Mouse (Mus musculus) embryonic facial prominence, embryonic 14.5 days (tissue): ENCODE results near the gene Tns1. TPM values are rescaled to one million over a fixed set of nuclear protein-coding genes. Genes with fewer than 3 reads are reported as not detected.

Source experiments
- ATAC-seq: fragments of 200-750 bp; cut with Nextera tagmentation; 2 replicates; pipeline ENCODE4 v1.8.0; 2017; ENCODE audit warnings: low read depth, moderate number of reproducible peaks, moderate TSS enrichment
- DNase-seq: peaks from one replicate; pipeline ENCODE4 v3.0.0-alpha.2; 2015; ENCODE audit warnings: low spot score
- H3K27ac ChIP-seq: fragments of 300-500 bp; sonication (generic); replicated peaks from 2 replicates; pipeline ENCODE4 v1.5.1; 2014; ENCODE audit warnings: low read depth, mild to moderate bottlenecking, low read length, moderate library complexity
- H3K27me3 ChIP-seq: fragments of 300-500 bp; sonication (generic); replicated peaks from 2 replicates; pipeline ENCODE4 v1.6.1; 2014; ENCODE audit warnings: low read length; ENCODE audit not compliant: control insufficient read depth, insufficient read depth
- H3K36me3 ChIP-seq: fragments of 300-500 bp; sonication (generic); 2 replicates; pipeline ENCODE4 v1.6.1; 2014; ENCODE audit warnings: low read length, mixed read lengths; ENCODE audit not compliant: control insufficient read depth, insufficient read depth
- H3K4me1 ChIP-seq: fragments of 300-500 bp; sonication (generic); 2 replicates; pipeline ENCODE4 v1.6.1; 2014; ENCODE audit warnings: antibody characterized with exemption, low read length; ENCODE audit not compliant: control insufficient read depth, insufficient read depth
- H3K4me2 ChIP-seq: fragments of 300-500 bp; sonication (generic); 2 replicates; pipeline ENCODE4 v1.6.1; 2014; ENCODE audit warnings: low read depth, mild to moderate bottlenecking, low read length, moderate library complexity, mixed read lengths
- H3K4me3 ChIP-seq: fragments of 300-500 bp; sonication (generic); 2 replicates; pipeline ENCODE4 v1.5.1; 2014; ENCODE audit warnings: low read depth, mild to moderate bottlenecking, low read length
- H3K9ac ChIP-seq: fragments of 300-500 bp; sonication (generic); 2 replicates; pipeline ENCODE4 v1.6.1; 2014; ENCODE audit warnings: low read depth, mild to moderate bottlenecking, low read length, moderate library complexity, mixed read lengths
- H3K9me3 ChIP-seq: fragments of 300-500 bp; sonication (generic); 2 replicates; pipeline ENCODE4 v1.6.1; 2016; ENCODE audit warnings: low read length; ENCODE audit not compliant: control insufficient read depth
- WGBS: fragments of 180-500 bp; shearing (Covaris S2); extraction: QIAGEN DNeasy Blood & Tissue Kit; methylation state at CpG from one replicate; pipeline ENCODE4 v1.1.7; 2014; 5-methylcytosine and 5-hydroxymethylcytosine counted together
- polyA plus RNA-seq: library from polyadenylated mRNA; unstranded; fragments of >200 nt; fragmentation: Nextera tagmentation; extraction: Ambion mirVana; gene quantifications from 2 replicates; pipeline ENCODE4 v1.2.1, GENCODE M21; 2014

Tns1 gene
- polyA plus RNA-seq, 1 experiment from 2014 or later: 58.5 TPM

DNA sequence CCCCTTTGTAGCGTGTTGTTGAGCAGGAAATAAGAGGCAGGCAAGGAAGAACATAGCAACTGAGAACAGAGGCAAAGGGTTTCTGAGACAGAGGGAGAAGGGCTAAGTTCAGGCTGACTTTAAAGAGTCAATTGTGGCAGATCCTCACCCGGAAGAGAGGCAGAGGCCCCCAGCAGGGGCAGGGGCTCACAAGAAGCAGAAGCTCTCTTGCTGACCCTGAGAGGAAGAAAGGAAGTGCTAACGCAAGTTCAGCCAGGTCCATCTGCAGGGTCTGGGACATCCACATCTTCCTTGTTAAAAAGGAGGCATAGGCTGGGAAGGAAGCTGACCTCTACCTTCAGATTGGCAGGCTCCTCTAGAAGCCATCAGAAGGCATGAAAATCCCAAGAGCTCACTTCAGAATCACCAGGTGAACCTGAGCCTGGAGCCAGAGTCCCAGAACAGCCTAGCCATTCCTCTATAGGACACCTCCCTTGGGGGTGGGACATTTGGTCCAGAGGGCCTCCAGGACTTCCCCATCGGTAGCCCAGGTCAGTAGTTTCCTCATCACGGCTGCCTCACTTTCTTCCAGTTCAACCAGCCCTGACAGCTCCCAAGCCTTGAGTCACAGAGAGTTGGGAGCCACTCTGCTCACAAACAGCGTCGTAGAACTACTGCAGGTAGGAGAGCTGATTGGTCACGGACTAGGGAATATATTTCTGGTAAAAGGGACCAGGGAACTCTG, 29.4 kb upstream of the Tns1 start, which contains the start of gene Cxcr2:
Cxcr2 (plus strand) TSS at position 529 of the 724 bp plus-strand sequence.
- Histone ChIP-seq H3K4me2 (no peak within 1 kb of the TSS), H3K27ac (no peak within 1 kb of the TSS), H3K4me1 (0 out of 2 replicates have a peak, but pooled peaks cover 6% of the 10 kb centered on the region), H3K9ac (no peak within 1 kb of the TSS), H3K36me3 (no peaks in the 10 kb centered on the region), H3K27me3 (no peaks in the 10 kb centered on the region), H3K4me3 (no peak within 1 kb of the TSS), H3K9me3 (no peaks in the 10 kb centered on the region)
- ATAC-seq (no peak), DNase-seq (no peak)
- WGBS: 66% methylated on average over 8 of the region's 8 CpGs

DNA sequence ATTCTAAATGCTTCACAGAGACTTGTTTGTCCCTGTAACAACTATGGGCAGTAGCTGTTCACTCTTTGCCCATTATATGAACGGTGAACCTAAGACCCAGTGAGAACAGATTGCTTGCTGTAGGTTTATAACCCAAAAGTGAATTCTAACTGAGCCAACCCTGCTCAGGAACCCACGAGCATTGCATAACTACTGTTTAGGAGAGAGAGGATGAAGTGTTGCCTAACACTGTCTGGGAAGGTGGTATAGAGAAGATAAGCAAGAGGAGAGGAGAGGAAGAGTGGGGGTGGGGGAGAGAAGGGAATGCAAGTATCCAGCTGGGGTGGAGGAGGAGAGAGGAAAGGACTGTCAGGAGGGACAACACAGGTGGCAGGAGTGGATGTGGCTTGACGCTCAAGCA, 26.8 kb upstream of the Tns1 start:
- WGBS: 72% methylated on average over 3 of the region's 3 CpGs
- no peak overlapping the region for H3K4me2 ChIP-seq
- no peak for ATAC-seq

DNA sequence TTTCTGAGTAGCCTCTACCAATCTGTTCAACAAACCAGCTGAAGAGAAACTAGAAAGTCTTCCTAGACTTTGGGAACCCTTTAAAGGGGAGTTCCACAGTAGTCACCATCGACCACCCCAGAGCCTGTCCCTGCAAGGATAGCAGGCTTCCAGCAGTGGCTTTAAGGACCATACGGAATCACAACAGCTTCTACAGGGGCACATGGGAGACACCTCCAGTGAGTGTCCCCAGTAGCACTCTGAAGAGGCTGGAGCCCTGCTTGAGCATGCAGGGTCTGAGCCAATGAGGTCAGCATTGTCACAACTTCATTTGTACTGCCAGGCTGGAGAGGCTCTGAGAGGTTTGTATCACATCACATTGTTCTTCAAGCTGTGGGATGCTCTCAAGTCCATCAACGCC, 25.9 kb upstream of the Tns1 start:
- H3K4me3 ChIP-seq: no peak overlapping the region
- 0 out of 2 replicates have a peak, but pooled peaks cover 6% of the 10 kb centered on the region for H3K4me1 ChIP-seq
- H3K9me3 ChIP-seq: no peaks in the 10 kb centered on the region
- no peaks in the 10 kb centered on the region for H3K36me3 ChIP-seq
- ATAC-seq (no peak), DNase-seq (no peak)
- H3K4me2 ChIP-seq: no peak overlapping the region
- no peak overlapping the region for H3K27ac ChIP-seq
- WGBS: 71% methylated on average over 3 of the region's 3 CpGs
- H3K9ac ChIP-seq: no peak overlapping the region
- H3K27me3 ChIP-seq: no peaks in the 10 kb centered on the region

More for the DNA sequence above, 26.8 kb upstream of the Tns1 start:
- DNase-seq: no peak
- Histone ChIP-seq H3K36me3 (no peaks in the 10 kb centered on the region), H3K27ac (no peak overlapping the region), H3K27me3 (no peaks in the 10 kb centered on the region), H3K4me1 (0 out of 2 replicates have a peak, but pooled peaks cover 6% of the 10 kb centered on the region), H3K9ac (no peak overlapping the region), H3K9me3 (no peaks in the 10 kb centered on the region), H3K4me3 (no peak overlapping the region)

DNA sequence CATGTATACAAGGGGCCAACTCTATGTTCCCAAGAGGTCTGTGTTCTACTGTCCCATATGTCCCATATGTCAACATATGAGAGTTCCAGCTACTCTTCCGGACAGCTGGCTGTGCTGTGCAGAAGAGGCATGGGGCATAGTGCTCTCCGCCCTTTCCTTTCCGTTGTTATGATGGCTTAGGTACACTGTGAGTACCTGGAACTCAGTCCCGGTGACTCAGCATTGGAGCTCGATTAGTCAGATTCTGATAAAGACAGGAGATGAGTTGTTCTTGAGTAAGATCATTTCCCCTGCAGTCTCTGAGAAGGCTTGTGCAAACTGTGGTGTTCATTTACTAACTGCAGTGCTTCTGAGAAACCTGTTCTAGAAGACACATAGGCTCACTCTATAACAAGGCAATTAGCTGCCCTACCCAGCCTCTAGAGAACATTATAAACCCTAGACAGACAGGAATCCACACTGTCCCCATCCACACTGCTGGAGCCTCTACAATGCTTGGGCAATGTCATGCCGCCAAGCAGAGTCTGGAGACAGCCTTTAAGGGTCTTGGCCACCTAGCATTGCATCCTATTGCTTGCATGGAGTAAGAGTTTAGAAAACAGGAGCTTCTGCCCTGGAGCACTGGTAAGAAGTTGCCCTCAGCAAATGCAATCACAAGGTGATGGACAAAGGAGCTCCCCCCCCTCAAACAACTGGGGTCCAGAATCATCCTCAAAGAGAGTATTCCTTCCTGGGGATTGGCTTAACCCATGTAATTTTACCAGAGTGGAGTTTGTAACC, 25.0 kb upstream of the Tns1 start:
- no peak overlapping the region for H3K9ac ChIP-seq
- H3K27ac ChIP-seq: no peak overlapping the region
- no peaks in the 10 kb centered on the region for H3K27me3 ChIP-seq
- ATAC-seq: no peak
- H3K36me3 ChIP-seq: no peaks in the 10 kb centered on the region
- no peak overlapping the region for H3K4me3 ChIP-seq
- 0 out of 2 replicates have a peak, but pooled peaks cover 6% of the 10 kb centered on the region for H3K4me1 ChIP-seq
- H3K4me2 ChIP-seq: no peak overlapping the region
- no peak for DNase-seq
- no peaks in the 10 kb centered on the region for H3K9me3 ChIP-seq
- WGBS: 90% methylated on average over 6 of the region's 6 CpGs

DNA sequence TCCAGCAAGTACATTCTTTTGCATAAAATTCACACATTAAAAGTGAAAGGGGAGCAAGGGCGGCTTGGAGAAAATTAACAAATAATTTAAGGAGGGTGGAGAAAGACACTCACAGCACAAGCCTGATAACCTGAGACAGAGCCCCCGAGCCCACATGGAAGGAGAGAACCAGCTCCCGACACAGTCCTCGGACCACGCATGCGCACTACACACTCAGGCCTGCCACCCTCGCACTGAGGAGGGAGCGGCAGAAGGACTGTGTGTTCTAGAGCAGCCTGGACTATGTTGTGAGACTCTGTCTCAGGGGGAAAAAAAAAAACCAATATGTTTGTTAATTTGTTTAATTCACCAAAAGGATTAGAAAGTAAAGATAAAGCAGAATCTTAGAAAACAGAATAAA, 17.5 kb upstream of the Tns1 start:
- Histone ChIP-seq H3K9ac (no peak overlapping the region), H3K36me3 (no peaks in the 10 kb centered on the region), H3K4me2 (no peak overlapping the region), H3K27me3 (no peaks in the 10 kb centered on the region), H3K4me1 (no peaks in the 10 kb centered on the region), H3K9me3 (no peaks in the 10 kb centered on the region), H3K27ac (no peak overlapping the region), H3K4me3 (no peak overlapping the region)
- 68% methylated on average over 8 of the region's 8 CpGs for WGBS
- ATAC-seq (no peak), DNase-seq (no peak)

DNA sequence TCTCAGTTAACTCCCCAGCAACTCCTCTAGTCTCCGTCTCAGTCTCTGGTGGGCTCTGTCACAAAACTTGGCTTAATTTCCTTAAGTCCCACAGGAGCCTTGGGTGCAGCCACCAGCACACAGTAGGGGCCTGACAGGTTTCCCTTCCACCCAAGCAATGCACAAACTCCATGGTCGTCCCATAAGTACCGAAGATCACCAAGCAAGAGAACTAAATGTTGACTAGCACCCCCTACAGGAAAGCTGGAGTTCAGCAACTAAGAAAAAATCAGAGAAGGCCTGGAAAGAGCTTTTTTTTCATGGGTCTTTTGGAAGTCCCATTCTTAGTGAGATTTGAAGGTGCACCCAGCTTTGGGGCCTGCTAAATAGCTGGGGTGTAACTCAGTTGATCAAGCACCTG, 15.2 kb upstream of the Tns1 start:
- no peaks in the 10 kb centered on the region for H3K27me3 ChIP-seq
- no peak for DNase-seq
- H3K9me3 ChIP-seq: no peaks in the 10 kb centered on the region
- H3K4me3 ChIP-seq: no peak overlapping the region
- H3K4me2 ChIP-seq: no peak overlapping the region
- H3K27ac ChIP-seq: no peak overlapping the region
- WGBS: 64% methylated on average over 3 of the region's 3 CpGs
- no peaks in the 10 kb centered on the region for H3K36me3 ChIP-seq
- no peak overlapping the region for H3K9ac ChIP-seq
- no peak for ATAC-seq
- H3K4me1 ChIP-seq: no peaks in the 10 kb centered on the region

DNA sequence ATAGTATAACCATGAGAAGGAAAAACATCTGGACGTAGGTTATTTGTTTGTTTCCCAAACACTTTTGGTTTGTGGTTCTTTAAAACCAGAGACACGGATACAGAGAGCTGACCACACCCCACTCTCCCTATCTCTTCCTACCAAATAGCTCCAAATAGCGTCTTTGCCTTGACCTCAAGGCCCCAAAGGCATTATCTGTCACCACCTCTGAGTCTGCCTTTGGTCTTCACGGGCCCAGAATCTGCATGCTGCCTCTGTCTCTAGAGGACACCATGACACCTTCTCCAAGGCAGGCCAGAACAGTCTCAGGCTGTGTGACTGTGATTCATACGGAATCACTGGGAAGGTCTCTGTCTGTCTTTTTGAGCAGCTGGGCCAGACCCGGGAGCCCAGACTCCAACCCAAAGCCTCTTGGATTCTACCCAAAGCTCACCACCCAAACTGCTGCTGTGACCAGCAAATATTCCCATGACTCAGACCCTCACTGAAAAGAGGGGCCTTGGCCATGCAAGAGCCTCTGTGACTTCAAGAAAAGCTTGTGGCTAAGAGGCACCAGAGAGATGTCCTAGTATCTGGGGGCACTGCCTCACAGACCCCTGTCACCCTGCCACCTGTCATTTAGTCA, 11.2 kb upstream of the Tns1 start:
- H3K9ac ChIP-seq: no peak overlapping the region
- no peak overlapping the region for H3K4me2 ChIP-seq
- H3K27me3 ChIP-seq: no peaks in the 10 kb centered on the region
- H3K27ac ChIP-seq: no peak overlapping the region
- H3K4me3 ChIP-seq: no peak overlapping the region
- H3K4me1 ChIP-seq: no peaks in the 10 kb centered on the region
- 67% methylated on average over 6 of the region's 6 CpGs for WGBS
- H3K36me3 ChIP-seq: no peaks in the 10 kb centered on the region
- H3K9me3 ChIP-seq: no peaks in the 10 kb centered on the region
- DNase-seq (no peak), ATAC-seq (no peak)

DNA sequence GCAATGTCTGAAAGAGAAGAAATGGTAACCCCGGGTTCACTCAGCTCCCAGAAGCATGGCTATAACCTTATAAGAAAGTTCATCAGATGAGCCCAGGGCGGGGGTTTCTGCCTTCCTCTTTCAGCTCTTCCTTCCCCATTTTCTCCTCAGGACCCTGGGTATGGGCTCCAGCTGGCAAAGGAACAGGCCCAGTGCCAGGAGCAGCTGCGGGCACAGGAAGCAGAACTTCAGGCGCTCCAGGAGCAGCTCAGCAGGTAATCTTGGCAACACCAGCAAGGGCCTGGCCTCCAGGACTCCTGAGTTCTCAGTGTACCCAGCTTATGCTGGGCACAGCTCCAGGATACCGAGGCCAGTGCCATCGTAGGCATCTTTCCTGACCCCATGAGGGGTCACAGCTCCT, 9.7 kb upstream of the Tns1 start:
- WGBS: 75% methylated on average over 6 of the region's 6 CpGs

More for the DNA sequence above, 9.7 kb upstream of the Tns1 start:
- ATAC-seq (no peak), DNase-seq (no peak)
- Histone ChIP-seq H3K9ac (no peak overlapping the region), H3K9me3 (no peaks in the 10 kb centered on the region), H3K27me3 (no peaks in the 10 kb centered on the region), H3K36me3 (no peaks in the 10 kb centered on the region), H3K4me2 (no peak overlapping the region), H3K27ac (no peak overlapping the region), H3K4me1 (no peaks in the 10 kb centered on the region), H3K4me3 (no peak overlapping the region)
